Mouse (Mus musculus) c-Kit-negative CD71-positive TER-119-positive erythroid progenitor cells, embryonic 14.5 days (primary cell): Measurements from ENCODE around the gene Lrrc41.

Experiments used
- DNase-seq: peaks from one replicate; pipeline ENCODE4 v3.0.0-alpha.2; 2013; ENCODE audit warnings: low read depth, low spot score

The Lrrc41 gene

DNA sequence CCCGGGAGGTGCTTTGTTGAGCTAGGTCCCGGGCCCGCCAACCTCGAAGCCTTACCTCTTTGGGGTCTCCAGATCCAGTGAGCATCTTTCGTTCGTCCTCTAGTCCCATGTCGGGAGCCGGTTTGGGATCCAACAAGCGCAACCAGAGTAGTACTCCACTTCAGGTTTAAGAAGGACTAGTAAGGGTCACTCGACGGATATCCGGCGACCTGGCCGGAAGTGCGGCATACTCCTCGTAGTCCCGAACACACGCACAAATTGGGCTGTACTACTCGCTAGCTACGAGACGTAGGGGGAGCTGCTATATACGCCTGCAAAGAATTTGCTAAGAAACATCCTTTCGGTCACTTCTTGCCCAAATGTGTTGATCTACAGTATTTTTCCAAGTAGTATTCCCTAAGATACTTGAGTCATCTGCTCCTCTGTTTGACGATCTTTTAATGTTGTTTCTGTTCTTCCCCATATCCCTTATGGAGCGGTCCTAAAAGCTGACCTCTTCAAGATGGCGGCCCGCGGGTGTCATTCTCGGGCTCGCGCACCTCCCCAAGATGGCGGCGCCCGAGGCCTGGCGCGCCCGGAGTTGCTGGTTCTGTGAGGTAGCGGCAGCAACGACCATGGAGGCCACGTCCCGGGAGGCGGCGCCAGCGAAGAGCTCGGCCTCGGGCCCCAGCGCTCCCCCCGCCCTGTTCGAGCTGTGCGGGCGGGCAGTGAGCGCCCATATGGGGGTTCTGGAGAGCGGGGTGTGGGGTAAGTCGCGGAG lies at the start of gene Lrrc41, which contains the start of gene Uqcrh:
Lrrc41 (plus strand) TSS at position 409 of the 760 bp plus-strand sequence.
Uqcrh (minus strand) TSS at position 211 of the 760 bp plus-strand sequence.
- peak; percentile 98 for DNase-seq

DNA sequence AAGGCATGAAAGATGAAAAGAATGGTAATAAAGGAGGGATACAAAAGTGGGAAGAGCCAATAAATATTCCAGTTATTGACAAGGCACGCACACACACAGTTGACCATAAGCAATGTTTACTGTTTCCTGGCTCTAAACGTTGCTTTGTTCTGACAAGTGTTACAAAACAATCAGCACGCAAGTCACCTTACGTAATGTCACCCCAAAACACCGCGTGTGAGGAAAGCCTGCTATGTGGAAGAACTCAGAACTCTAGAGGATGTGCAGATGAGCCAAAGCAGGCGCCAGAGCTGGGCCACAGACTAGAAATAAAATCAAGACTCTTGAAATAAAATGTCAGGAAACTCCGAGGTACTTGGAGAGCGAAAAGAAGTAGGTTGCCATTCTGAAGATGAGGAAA lies 42.2 kb upstream of the Lrrc41 start:
- DNase-seq, result no peak

DNA sequence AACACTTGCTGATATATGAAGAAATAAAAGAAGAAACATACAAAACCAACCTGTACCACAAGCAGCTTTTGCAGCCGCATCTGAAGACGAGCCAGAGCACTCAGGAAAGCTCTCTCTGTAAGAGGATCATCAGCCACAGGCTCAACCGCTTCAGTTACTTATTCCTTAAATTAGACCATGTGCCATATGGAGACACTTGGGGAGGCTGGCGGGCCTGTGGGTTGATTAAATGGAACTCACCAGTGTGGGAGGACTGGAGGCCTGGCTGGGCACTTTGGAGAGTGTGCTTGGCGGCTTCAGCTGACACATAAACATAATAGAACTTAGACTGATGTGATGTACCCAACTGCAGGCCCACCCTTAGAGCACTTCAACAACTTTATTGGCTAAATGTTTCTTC lies 41.7 kb upstream of the Lrrc41 start:
- no peak for DNase-seq

DNA sequence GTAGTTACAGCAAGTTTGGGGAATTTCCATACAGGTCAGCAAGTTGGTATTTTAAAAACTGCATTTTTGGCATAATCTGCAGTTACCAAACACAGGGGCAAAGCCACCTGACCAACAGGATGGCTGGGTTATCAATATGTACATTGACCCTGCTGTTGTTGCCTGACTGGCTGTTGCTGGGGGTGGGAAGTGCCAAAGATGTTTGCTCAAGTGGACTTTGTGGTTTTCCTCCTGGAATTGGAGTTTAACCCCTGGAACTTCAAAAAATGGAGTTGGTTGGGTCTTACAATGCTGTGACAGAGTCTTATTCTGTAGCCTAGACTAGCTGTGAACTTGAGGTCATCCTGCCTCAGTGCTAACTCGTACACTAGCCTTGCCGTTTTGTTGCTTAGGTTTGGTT lies 34.6 kb upstream of the Lrrc41 start:
- DNase-seq, result no peak

DNA sequence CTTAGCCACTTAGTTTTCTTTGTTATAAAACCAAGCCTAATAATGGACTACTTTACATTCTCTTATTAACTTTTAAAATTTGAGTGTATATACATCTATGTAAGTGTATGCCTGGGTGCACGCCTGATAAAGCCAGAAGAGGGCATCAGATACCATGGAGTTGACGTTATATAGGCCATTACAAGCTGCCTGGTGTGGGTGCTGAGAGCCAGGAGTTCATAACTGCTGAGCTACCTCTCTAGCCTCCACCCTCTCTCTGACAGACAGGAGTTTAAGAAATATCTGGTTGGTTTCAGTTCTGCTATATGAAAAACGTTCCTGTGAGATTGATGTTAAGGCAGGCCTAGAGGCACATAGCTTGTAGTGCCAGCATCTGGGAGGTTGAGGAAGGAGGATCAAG lies 32.9 kb upstream of the Lrrc41 start:
- DNase-seq, result no peak

DNA sequence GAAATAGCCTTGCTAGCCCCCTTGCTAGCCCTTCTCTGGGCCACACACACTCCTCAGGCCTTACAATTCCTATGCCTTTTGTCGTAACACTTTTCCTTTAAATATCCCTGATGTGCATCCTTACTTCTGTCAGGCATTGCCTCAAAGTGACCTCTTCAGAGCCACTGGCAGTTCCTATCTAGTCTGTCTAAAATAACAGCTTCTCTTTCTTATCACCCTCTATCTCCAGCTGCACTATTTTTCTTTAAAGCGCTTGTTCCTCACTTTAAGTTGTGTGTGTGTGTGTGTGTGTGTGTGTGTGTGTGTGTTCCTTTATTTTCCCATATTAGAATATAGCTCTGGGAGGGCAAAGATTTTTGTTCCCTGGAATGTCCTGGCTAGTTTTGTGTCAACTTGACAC lies 28.5 kb upstream of the Lrrc41 start:
- no peak for DNase-seq

DNA sequence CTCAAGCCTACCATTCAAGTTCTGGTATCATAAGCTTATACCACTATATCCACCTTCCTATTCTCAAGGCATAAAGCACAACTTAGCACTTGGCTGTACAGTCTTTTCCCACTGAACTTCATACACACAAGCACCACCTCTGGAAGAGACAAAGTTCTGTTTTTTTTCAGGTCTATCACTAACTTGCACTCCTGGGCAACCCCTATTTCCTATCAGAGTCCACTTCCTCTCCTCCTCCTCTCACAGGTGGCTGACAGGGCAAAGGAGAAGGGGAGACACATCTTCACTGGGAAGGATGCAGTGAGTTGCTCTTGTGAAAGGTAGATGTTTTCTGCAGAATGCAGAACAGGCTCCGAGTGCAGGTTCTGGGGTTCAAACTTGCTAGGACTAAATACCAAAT lies 27.4 kb upstream of the Lrrc41 start:
- no peak for DNase-seq

DNA sequence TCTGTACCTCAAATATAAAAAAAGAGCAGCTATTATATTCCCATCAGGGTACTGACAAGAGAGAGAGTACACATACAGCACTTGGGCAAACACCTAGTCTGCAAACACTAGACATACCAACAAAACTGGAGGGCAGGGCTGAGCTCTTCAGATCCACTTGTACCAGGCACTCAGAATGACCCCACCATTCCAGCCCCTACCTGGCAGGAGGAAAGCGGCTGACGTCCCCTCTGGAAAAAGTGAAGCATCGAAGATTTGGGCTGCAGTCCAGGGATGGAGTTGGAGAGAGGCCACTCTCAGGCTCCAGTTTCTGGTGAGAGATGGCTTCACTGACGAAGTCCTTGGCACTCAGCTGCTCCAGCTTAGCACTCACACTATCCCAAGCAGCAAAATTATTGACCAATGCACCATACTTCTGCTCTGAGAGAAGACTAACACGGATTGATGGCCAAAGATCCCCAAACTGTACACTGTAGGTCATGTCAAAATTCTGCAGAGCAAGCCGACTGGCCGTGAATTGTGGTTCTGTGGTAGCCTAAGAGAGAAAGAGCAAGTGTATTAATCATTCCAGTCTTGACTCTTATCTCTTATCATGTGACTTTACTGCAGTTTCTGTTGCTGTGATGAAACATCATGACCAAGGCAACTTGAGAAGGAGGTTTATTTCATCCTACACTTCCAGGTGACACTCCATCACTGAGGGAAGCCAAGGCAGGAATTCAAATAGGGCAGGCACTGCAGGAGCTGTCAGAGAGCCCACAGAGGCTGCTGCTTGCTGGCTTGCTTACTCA lies 26.7 kb upstream of the Lrrc41 start:
- no peak for DNase-seq

DNA sequence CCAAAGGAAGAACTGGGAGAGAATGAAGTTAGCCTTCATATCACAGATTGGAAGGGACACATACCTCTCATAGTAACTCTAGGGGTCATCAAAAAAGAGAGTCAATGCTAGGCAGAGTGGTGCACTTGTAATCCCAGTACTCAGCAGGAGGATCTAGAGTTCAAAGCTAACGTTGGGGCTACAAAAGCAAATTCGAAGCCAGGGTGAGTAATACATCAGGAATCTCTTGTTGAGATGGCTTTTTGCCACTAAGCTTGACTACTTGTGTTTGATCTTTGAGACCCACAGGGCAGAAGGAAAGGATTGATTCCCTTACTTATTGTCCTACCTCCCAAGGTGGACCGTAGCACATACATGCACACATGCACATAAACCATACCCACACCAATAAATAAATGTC lies 25.9 kb upstream of the Lrrc41 start:
- DNase-seq, result no peak

DNA sequence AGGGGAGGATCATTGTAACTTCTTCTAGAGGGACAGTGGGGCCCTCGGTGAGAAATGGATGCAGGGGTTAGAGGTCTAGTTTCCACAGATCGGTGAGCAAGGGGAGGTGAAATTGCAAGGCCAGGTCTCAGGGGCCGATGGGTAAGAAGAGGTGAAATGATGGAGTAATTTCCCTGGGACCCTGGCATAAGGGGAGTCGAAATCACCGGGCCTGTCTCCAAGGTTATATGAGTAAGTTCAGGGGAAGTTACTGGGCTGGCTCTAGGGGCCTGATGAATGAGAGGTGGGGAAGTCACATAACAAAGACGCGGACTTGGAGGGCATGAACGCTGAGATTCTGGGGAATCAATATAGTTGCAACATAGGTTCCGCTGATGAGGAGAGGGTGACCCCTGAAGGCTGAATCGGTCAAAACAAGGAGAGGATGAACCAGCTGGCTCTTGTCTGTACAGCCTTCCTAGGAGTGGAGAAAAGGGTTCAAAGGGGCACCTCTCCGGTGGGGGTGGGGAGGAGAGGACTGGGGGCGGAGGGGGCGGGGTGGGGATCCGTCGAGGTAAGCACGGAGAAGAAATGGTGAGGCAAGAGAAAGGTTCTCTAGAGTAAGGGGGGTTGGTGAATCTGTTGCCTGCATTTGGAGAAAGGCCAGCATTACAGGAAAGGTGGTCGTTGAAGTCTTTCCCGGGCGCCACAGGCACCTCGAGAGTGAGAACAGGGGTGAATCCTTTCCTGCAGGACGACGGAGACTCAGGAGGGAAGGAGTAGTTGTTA lies 22.4 kb upstream of the Lrrc41 start:
- no peak for DNase-seq

DNA sequence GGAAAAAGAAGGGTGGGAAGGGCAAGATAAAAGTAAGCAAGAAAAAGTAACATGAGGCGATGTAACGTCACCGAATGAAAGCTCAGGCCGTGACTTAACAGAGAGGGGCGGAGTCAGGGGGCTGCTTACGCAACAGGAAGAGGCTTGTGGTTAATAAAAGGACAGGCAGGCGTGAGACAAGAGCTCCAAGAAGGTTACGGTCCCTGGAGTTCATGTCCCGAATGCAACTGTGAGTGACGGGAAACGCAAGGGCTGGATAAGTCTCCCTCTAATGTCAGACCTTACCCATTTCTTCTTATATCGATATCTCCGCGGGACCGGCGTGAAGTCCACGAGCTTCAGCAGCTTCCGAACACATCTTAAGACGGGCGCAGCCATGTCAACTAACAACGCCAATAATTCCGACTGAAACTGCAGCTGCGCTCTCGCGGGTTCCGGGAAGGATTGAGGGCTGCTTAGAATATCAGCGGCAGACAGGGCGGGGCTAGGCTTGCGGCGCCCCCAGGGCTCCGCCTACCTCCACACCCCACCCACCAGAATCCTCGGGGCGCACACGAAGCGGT lies 21.6 kb upstream of the Lrrc41 start, which contains the start of gene Nsun4:
Nsun4 (minus strand) TSS at position 478 of the 563 bp plus-strand sequence.
- DNase-seq, result peak; percentile 79

DNA sequence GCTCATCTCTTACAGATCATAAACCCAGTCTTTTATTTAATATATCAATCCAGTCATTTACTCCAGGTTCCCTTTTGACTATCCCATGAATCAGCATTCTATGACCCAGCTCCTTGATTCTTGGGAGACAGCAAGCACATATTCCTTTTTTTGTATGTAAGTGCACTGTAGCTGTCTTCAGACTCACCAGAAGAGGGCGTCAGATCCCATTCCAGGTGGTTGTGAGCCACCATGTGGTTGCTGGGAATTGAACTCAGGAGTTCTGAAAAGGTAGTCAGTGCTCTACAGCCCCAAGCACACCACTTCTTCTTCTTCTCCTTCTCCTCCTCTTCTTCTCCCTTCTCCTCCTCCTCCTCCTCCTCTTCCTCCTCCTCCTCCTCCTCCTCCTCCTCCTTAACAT lies 17.5 kb upstream of the Lrrc41 start:
- DNase-seq, result no peak

DNA sequence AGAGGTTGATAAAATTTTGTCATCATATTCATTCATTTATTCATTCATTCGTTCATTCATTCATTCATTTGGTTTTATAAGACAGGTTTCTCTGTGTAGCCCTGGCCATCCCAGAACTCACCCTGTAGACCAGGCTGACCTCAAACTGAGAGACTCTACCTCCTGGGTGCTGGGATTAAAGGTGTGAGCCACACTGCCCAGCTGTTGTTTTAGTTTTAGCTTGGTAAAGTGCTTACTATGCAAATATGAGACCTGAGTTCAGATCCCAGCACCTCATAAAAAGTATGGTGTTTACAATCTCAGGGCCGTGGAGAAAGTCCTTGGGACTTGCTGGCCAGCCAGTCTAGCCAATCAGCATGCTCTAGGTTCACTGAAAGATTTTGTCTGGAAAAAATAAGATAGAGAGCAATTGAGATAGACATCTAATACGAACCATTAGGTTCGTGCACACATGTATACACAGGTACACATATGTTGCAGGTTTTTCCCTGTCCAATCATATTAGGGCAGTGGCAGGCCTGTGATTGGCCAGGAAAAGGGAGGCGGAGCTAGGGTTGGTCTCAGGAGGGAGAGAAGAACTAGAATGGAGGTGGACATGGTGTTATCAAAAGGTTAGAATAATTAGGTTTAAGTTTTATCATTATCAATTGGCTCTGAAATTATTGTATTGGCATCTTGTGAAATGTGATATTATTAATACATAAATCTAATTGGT lies 15.9 kb upstream of the Lrrc41 start:
- DNase-seq, result no peak

DNA sequence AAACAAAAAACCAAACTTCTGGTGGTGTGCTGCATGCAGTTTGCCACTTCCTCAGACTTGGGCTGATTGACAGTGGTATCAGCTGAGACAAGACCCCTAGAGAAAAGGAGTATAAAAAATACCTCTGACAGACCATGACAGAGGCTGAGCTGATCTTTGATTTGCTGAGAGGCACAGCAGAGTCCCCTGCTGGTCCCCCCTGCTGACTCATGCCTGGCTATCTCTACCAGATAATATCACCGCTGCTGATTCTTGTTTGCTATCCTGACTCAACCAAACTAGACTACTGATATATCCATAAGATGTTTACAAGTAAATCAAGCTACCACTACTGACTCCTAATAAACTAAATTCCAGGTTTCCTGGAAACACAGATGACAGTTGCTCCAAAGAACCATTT lies 11.2 kb upstream of the Lrrc41 start:
- no peak for DNase-seq

DNA sequence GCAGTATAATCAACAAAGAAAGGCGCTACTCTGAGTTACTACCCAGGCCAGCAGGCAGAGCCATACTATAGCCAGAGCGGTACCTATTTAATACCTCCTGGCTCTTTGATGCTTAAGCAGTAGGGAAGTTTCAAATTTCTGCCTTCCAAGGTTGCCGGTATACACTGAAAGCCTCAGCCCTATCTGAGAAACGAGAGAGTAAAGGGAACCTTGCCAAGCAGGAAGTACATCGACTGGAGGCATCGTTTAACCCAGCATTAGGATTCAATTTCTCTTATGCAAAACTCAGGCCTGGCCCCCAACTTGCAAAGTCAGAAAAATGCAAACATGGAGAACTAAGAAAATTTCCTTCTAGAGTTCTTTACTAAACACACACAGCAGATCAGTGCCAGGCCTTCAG lies 5.0 kb upstream of the Lrrc41 start:
- no peak for DNase-seq

DNA sequence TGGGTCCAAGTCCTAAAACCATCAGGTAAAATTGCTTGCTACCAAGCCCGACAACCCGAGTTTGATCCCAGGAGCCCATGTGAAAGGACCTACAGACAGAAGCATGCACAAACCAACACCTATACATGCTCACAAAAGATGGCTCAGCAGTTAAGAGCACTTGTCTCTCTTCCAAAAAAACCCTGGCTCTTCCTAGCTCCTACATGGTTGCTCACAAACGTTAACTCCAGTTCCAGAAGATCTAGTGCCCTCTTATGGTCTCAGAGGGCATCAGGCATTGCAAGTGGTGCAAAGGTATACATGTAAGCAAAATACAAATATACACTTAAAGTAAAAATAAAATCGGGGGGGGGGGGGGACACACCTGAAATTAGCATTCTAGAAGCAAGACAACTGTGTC lies 1.9 kb upstream of the Lrrc41 start:
- DNase-seq, result no peak

DNA sequence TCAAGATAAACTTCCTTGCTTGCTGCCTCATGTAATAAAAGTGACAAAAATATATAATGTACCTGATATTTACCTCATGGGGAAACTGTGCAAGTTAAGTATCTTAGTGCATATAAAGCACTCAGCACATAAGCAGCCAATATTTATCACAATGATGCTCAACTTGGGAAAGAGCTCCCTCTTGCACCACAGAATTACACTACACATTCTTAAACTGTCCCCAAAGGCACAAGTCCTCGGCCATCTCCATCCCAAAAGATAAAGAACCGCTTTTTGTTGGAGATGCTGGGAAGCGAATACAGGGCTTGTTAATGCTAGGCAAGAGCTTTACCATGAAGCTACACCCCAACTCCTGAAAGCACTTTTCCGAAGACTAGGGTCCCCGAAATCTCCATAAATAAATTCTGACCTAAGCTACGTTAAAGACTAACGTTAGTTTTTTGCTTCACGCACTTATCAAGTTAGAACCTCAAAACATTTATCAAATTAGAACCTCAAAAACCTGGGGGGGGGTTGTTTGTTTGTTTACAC lies 859 bp upstream of the Lrrc41 start:
- DNase-seq, result no peak

DNA sequence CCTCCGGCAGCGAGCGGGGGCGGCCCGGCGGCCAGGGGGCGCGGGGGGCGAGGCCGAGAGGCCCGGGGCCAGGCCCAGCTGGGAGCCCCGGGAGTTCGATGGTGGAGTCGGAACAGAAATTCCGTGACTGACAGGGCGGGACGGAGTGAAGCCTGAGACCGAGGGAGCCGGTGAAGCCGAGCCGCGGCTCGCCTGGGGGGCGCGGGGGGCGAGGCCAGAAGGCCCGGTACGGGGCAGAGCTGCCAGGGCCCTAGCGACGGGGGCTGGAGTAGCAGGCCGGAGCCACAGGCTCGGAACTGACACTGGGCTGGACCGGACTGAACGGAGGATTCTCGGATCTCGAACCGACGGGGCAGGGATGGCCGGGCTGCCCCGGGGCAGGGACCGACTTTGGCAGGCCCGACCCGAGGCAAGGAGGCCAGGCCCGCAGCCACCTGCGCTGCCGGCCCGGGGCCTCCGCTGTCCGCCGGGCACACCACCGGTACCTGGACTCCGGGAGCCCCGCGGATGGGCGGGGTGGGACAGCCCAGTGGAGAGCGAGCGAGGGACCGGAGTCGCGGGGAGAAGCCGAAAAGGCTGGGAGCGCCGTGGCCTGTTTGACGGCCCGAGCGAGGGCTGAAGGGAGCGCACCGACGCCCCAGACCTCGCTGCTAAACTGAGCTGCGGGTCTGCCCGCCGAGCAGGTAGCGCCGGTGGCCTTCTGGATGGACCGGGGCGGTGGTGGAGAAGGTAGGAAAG lies 731 bp downstream of the Lrrc41 start:
- DNase-seq, result peak; percentile 53

DNA sequence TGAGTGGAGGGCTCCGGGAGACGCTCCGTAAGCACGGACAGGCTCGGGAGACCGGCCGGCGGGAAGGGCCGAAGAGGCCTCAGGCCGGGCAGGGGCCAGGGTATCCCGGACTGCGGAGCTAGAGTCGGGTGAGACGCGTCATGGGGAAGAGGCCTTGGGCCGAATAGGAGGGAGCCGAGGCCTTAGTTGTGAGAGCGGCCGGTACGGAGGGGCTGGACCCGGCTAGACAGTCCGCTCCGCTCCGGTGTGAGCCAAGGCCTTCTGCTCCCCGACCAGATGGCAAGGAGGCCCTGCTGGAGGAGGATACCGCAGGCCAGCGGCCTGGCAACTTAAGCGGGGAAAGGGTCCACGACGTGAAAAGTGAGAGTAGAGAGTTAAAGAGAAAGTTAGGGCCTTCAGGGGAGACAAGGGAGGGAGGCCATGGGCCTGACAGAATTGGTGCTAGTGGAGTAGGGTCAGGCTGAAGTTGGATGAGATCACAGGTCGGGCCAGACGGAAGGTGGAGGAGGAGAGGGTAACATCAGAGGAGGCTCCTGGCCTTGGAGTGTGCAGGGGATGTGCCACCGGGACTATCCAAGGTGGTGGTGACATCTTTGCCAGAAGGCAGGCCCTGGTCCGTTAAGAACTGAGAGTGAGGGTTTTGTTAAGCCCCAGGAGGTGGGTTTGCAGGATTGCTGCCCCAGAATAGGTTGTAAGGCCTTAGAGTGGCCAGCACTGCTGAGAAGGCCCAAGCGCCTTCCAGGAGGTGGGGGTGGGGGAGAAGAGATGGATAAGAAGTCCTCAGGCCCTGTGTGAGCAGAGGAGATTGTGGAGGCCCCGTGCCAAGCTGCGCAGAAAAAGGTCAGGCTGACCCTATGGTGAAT lies 1.5 kb downstream of the Lrrc41 start:
- no peak for DNase-seq
